In genomic region chr3:79936730-79937447, GRCm38 (mm10) we compare ENCODE assay signal across 16 mouse cellular contexts. TPM values are rescaled to one million over a fixed set of nuclear protein-coding genes. Genes with fewer than 3 reads are reported as not detected.
DNase-seq lines count a peak whose midpoint lies in the region; ATAC-seq and TF ChIP-seq lines count a peak whose summit lies in the region.
"Had no signal": no experiment of that assay in that cellular context is flagged by ENCODE, and none has a peak within 500 bp of the region (broad histone marks: within the 10 kb centered on the region; RNA-seq: fewer than 3 reads in every experiment).

No protein-coding gene starts in this region.

- ATAC-seq in granulocyte monocyte progenitor cell, adult 5-6 weeks (replicated peaks; ENCODE audit: poor library complexity, severe bottlenecking) = peak; percentile 69
- no peak for ATAC-seq in stomach, embryonic 16.5 days (ENCODE audit: insufficient read depth, low FRiP score)
- ATAC-seq: forebrain, embryonic 16.5 days had no signal

- H3K4me1 ChIP-seq in stomach, embryonic 16.5 days (ENCODE audit: control insufficient read depth, insufficient read depth, low read length) = no peaks in the 10 kb centered on the region
- H3K4me1 ChIP-seq: neural tube, embryonic 15.5 days had no signal

- no peaks in the 10 kb centered on the region for H3K27me3 ChIP-seq in stomach, embryonic 16.5 days (ENCODE audit: control insufficient read depth, insufficient read depth, low read length)
- H3K27me3 ChIP-seq: embryonic facial prominence, embryonic 12.5 days; limb, embryonic 12.5 days; neural tube, embryonic 15.5 days had no signal

- intact Hi-C loops in left cerebral cortex, adult 2 months (cut with DNase I) = no loop called here
- intact Hi-C loops in left cerebral cortex, postnatal 4 days (cut with DNase I) = no loop called here

- no peaks in the 10 kb centered on the region for H3K36me3 ChIP-seq in stomach, embryonic 16.5 days (ENCODE audit: control insufficient read depth, insufficient read depth, low read length)
- H3K36me3 ChIP-seq: embryonic facial prominence, embryonic 12.5 days; limb, embryonic 12.5 days; neural tube, embryonic 15.5 days had no signal

- H3K9ac ChIP-seq in stomach, embryonic 16.5 days (ENCODE audit: low read length) = no peak overlapping the region
- H3K9ac ChIP-seq: embryonic facial prominence, embryonic 12.5 days; limb, embryonic 12.5 days; neural tube, embryonic 15.5 days had no signal

- H3K27ac ChIP-seq in left cerebral cortex, adult 2 months = 0 out of 2 replicates have a peak overlapping the region, but pooled peaks have one; percentile 26
- H3K27ac ChIP-seq in stomach, embryonic 16.5 days (ENCODE audit: low read length) = peak overlapping the region; percentile 71
- H3K27ac ChIP-seq: embryonic facial prominence, embryonic 12.5 days; limb, embryonic 12.5 days; neural tube, embryonic 15.5 days had no signal

- no peak overlapping the region for H3K4me3 ChIP-seq in left cerebral cortex, adult 2 months
- no peak overlapping the region for H3K4me3 ChIP-seq in stomach, embryonic 16.5 days (replicated peaks; ENCODE audit: low read length)
- H3K4me3 ChIP-seq: embryonic facial prominence, embryonic 12.5 days; limb, embryonic 12.5 days; neural tube, embryonic 15.5 days had no signal

- 81% methylated on average over 3 of the region's 3 CpGs for WGBS in stomach, embryonic 16.5 days

- no peak overlapping the region for H3K4me2 ChIP-seq in stomach, embryonic 16.5 days (ENCODE audit: low read depth, low read length)
- H3K4me2 ChIP-seq: embryonic facial prominence, embryonic 12.5 days; limb, embryonic 12.5 days; neural tube, embryonic 15.5 days had no signal

- TF ChIP-seq CTCF in left cerebral cortex, adult 2 months (IDR thresholded peaks at IDR 0.05) = no peak

- no peaks in the 10 kb centered on the region for H3K9me3 ChIP-seq in stomach, embryonic 16.5 days (replicated peaks; ENCODE audit: control insufficient read depth, low read length)
- H3K9me3 ChIP-seq: embryonic facial prominence, embryonic 12.5 days; limb, embryonic 12.5 days; neural tube, embryonic 15.5 days had no signal

- peak; percentile 9 for DNase-seq in embryo, embryonic 10 days (ENCODE audit: low spot score)
- DNase-seq in embryo, embryonic 10.5 days (ENCODE audit: low spot score) = no peak
- DNase-seq in left cerebral cortex, adult 2 months (ENCODE audit: extremely low spot score in 1 of 2, low spot score in 2 of 2) = no peak
- DNase-seq in left cerebral cortex, postnatal 4 days = no peak
- DNase-seq in kidney, postnatal 10 days = no peak
- DNase-seq in layer of hippocampus, adult 9-11 months = no peak
- DNase-seq: adrenal gland, adult 8-10 months; cerebellum, adult 9-11 months; thymus, adult 2 months had no signal

RNA-seq across cellular contexts. Expression of gene Fam198b, which starts 52.6 kb away (rescaled TPM):
- 1 to 10 TPM; 7.3 to 8.5 TPM for total RNA-seq in left cerebral cortex, adult 2 months (2021)
- total RNA-seq in left cerebral cortex, postnatal 4 days (2021) = 1 to 10 TPM; 3.4 to 4.1 TPM
- total RNA-seq in granulocyte monocyte progenitor cell, adult 5-6 weeks (2014; fragmentation: Nextera tagmentation) = 0.13 and 0.24 TPM in 2 replicates
- 0.04 and 0.05 TPM in 2 replicates for total RNA-seq in granulocyte monocyte progenitor cell, adult 5-6 weeks (2017)
- polyA plus RNA-seq in stomach, embryonic 16.5 days (2015; fragmentation: Nextera tagmentation; extraction: Ambion mirVana) = 18.9 and 19.5 TPM in 2 replicates
- total RNA-seq: monocyte, adult 5-6 weeks had no signal
